Mouse (Mus musculus) left cerebral cortex, postnatal 36 days (tissue): ENCODE results near the gene Tubb4b. TPM values are rescaled to one million over a fixed set of nuclear protein-coding genes. Genes with fewer than 3 reads are reported as not detected.
A peak's percentile ranks its signal among the peaks of the same experiment; 100 is the strongest.

Experiments used
- DNase-seq, 2 experiments: peaks; one replicate each; pipeline ENCODE4 v3.0.0; 2021 to 2022; ENCODE audit warnings: low spot score in 2 of 2, mixed read lengths in 1 of 2
- intact Hi-C: fragments of 180-260 bp; cut with DNase I; formaldehyde crosslinking; loops from one replicate; pipeline ENCODE4 v1.15.1; 2025
- total RNA-seq, 2 experiments: library from RNA; stranded (reverse); gene quantifications; 2 replicates each; pipeline ENCODE4 v1.2.3; 2021

Tubb4b gene
- total RNA-seq, 2 experiments from 2014 or later = 334 to 390 TPM

DNA sequence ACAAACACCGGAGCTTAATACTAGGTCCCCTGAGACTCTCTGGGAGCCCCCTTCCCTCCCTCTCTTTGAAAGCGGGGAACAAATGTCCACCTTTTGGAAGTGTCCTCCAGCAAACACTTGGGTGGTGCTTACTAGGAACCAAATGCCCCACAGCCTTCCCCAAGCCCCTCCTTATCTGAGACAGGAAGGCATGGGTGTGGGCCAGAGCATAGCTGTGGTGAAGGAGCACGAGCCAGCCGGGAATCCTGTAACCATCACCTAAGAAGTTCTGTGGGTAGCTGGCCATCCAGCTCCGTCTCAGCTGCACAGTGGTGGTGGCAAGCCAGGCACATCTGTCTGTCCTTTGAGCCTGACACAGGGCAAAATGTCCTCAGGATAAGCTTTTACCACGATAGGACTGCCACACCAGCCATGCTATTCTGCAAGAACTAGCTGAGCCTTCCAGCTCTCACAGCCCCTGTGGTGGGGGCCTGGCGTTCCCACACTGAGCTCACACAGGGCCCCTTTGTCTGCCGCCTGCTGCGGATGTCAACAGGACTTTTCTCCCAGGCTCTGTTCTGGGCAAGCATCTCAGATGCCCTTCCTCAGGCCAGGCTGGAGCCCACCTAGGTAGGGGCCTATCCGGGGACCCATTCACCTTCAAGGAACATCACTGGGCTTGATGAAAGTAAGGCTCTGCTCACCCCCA, 46.1 kb downstream of the Tubb4b start:
- DNase-seq = peak in 1 of 2 experiments; percentile 26
- intact Hi-C loops = no loop called here

GRCm38 (mm10) chr2:25177685-25178084, 46.8 kb downstream of the Tubb4b start:
- intact Hi-C loops = no loop called here
- DNase-seq = peak in 1 of 2 experiments; percentile 25

DNA sequence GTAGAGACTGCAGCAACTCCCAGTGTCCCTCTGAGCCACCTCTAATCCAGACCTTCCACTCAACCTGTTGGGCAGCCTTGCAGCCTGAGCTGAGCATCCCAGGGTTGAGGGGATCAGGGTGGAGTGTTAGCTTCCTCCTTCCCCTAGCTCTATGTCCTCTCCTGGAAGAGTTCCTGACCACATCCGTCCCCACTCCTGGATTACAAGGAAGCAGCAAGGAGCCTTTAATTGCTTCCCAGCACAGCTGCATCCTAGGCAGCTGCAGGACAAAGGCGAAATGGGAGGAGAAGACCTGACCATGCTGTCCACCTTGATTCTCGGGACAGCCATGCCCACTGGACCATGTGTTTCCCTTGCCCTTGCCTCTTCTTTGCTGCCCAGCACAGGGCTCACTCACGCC, 47.4 kb downstream of the Tubb4b start:
- intact Hi-C loops = no loop called here
- DNase-seq = no peak

- intact Hi-C loops = no loop called here
- no peak for DNase-seq
These were observed 47.9 kb downstream of the Tubb4b start for GRCm38 (mm10) chr2:25176573-25176972.

DNA sequence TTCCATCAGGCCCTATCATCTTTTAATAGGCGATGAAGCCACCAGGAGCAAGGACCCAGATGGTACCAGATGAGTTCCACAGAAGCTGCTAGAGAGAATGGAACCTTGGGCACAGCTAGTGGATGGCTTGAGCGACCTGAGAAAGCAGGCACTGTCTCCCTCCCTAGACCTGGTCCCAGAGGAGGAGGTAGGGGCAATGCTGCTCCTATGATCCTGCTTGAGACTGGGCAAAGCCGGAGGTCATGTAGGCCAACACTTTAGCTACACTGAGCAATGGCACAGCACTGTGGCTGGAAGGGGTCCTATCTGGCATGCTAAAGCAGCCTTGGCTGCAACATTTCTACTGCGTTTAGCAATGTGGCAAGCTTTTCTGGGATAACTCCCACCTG, 48.8 kb downstream of the Tubb4b start:
- intact Hi-C loops = no loop called here
- no peak for DNase-seq

DNA sequence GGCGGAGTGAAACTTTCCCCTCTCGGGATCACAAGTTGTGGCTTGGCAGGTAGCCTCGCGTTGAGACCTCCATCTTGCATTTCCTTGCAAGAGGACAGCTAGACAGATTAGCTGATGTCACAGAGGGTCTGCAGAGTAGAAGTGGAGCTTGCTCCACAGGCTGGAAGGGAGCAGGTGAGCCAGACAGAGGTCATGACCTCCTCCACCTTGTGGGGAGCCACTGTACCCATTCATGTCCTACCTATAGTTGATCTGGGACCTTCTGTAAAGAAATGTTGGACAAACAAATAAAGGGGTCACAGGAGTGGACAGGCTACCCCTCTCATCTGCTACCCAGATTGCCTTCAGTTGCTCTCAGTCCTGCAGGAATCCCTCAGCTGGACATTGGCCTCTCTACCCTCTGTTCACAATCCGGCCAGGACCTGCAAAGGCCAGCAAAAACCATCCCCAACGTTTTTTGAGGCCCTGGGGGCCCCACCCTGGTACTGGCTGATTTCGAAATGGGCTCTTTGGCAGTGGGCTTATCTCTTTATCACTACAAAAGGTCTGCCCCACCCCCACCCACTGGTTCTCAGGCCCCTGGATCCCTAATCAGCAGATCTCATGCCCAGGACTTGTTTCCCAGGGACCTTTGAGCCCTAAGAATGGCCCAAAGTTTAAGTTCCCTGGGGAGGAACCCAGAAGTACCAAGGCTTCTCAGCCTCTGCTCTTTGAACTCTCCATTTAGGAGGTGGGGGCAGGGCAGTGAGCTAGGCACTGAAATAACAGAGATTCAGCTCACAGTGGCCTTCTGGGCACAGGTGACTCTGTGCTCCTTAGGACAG, 49.4 kb downstream of the Tubb4b start:
- intact Hi-C loops = no loop called here
- DNase-seq = no peak

DNA sequence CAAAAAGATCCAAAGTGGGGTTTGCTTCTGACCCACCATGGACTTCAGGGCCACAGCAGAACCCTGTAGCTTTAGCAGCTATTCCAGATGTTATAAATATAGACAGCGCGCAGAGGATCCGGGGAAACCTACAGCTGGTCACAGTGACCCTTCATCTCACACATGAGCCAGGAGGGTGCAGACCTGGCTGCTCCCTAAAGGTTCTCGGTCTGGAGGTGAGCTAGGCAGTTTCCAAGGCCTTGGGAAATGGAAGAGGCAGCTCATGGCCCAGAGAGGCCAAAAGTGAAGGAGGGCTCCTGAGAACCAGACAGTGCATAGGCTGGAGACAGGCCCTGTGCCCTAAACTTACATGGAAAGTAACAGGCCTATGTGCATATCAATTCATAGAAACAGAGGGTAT, 50.7 kb downstream of the Tubb4b start:
- intact Hi-C loops = no loop called here

DNA sequence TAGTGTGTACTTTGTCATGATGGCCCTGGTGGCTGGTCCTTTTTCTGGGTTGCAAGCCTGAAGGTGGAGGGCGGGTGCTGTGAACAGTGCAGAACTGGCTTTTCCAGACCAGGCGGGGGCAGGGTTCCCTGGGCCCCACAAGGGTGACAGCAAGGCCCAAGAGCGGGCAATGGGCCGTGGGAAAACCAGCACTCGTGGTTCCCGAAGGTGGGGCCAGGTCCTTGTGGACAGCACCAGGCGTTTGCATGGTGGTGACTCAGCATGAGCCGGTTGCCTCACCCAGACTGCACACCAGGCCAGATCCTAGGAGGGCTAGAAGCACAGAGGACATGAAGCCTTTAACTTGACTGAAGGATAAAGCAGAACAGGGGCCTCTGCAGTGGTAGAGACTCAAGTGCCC, 51.9 kb downstream of the Tubb4b start:
- intact Hi-C loops = no loop called here
- no peak for DNase-seq

More for the DNA sequence above, 50.7 kb downstream of the Tubb4b start:
- DNase-seq = no peak

Other genes starting within 250 kb of the Tubb4b start
- 10 to 100 TPM; 77.5 to 82.1 TPM for gene Mrpl41, start 249.6 kb downstream of the Tubb4b start, total RNA-seq
- gene Pnpla7, start 248.7 kb downstream of the Tubb4b start, total RNA-seq = 10 to 100 TPM; 19.3 to 22.2 TPM
- gene Nsmf, start 170.3 kb downstream of the Tubb4b start, total RNA-seq = 100 to 1,000 TPM; 458 to 503 TPM
- not detected for gene Entpd8, start 144.4 kb downstream of the Tubb4b start, total RNA-seq
- not detected for gene Noxa1, start 129.6 kb downstream of the Tubb4b start, total RNA-seq
- gene Nrarp, start 43.9 kb downstream of the Tubb4b start, total RNA-seq = 10 to 100 TPM; 19.7 to 30.7 TPM
- gene Tor4a, start 27.8 kb downstream of the Tubb4b start, total RNA-seq = 1 to 10 TPM; 1.6 to 2.3 TPM
- 10 to 100 TPM; 55.4 to 58.5 TPM for gene Nelfb, start 13.2 kb downstream of the Tubb4b start, total RNA-seq
- under 1 TPM in 1 of 2 experiments, not detected in 1; 0.29 TPM for gene Stpg3, start 10.1 kb downstream of the Tubb4b start, total RNA-seq
- gene Fam166a, start 6.0 kb downstream of the Tubb4b start, total RNA-seq = not detected
- gene Slc34a3, start 9.7 kb upstream of the Tubb4b start, total RNA-seq = not detected
- not detected for gene Rnf224, start 12.1 kb upstream of the Tubb4b start, total RNA-seq
- gene Rnf208, start 17.6 kb upstream of the Tubb4b start, total RNA-seq = 100 to 1,000 TPM; 244 to 282 TPM
- not detected for gene Cysrt1, start 17.8 kb upstream of the Tubb4b start, total RNA-seq
- gene AL732309.1, start 22.2 kb upstream of the Tubb4b start, total RNA-seq = 1 to 10 TPM; 1.9 to 3.2 TPM
- gene Tmem203, start 30.7 kb upstream of the Tubb4b start, total RNA-seq = 10 to 100 TPM; 32.8 to 44.3 TPM
- gene Tprn, start 37.9 kb upstream of the Tubb4b start, total RNA-seq = 10 to 100 TPM; 18.5 to 24.7 TPM
- gene Ssna1, start 47.7 kb upstream of the Tubb4b start, total RNA-seq = 10 to 100 TPM; 60.1 to 68.3 TPM
- 10 to 100 TPM; 78.9 to 82.8 TPM for gene Anapc2, start 47.8 kb upstream of the Tubb4b start, total RNA-seq
- not detected for gene Tmem210, start 63.4 kb upstream of the Tubb4b start, total RNA-seq
- not detected for gene Lrrc26, start 65.2 kb upstream of the Tubb4b start, total RNA-seq
- gene Grin1, start 94.5 kb upstream of the Tubb4b start, total RNA-seq = 100 to 1,000 TPM; 451 to 471 TPM
- gene Man1b1, start 107.6 kb upstream of the Tubb4b start, total RNA-seq = 10 to 100 TPM; 57.0 to 63.7 TPM
- 10 to 100 TPM; 27.1 to 34.1 TPM for gene Dpp7, start 131.7 kb upstream of the Tubb4b start, total RNA-seq
- gene Uap1l1, start 141.0 kb upstream of the Tubb4b start, total RNA-seq = 10 to 100 TPM; 17.0 to 20.8 TPM
- 1 to 10 TPM; 2.7 to 4.1 TPM for gene Sapcd2, start 147.6 kb upstream of the Tubb4b start, total RNA-seq
- 10 to 100 TPM; 12.0 to 13.9 TPM for gene Entpd2, start 171.2 kb upstream of the Tubb4b start, total RNA-seq
- 100 to 1,000 TPM; 325 to 339 TPM for gene Npdc1, start 174.6 kb upstream of the Tubb4b start, total RNA-seq
- under 1 TPM in 1 of 2 experiments, not detected in 1; 0.20 TPM for gene Fut7, start 198.6 kb upstream of the Tubb4b start, total RNA-seq
- gene Abca2, start 204.0 kb upstream of the Tubb4b start, total RNA-seq = 100 to 1,000 TPM; 169 to 174 TPM
- under 1 TPM in 1 of 2 experiments, not detected in 1; 0.69 TPM for gene Clic3, start 232.1 kb upstream of the Tubb4b start, total RNA-seq
- 10 to 100 TPM; 72.8 to 75.8 TPM for gene Paxx, start 236.4 kb upstream of the Tubb4b start, total RNA-seq
- gene Ptgds, start 245.3 kb upstream of the Tubb4b start, total RNA-seq = 1,000 to 10,000 TPM; 1,442 to 2,237 TPM